Mouse (Mus musculus) layer of hippocampus, adult 9-10 months (tissue): ENCODE measurements around the gene Ptprt.
A peak's percentile ranks its signal among the peaks of the same experiment; 100 is the strongest.

Experiments
- DNase-seq: peaks from one replicate; pipeline ENCODE4 v3.0.0; 2022; ENCODE audit warnings: low spot score

The Ptprt gene

GRCm38 (mm10) chr2:162591388-162591787 lies 69.6 kb downstream of the Ptprt start:
- DNase-seq, result no peak

- no peak for DNase-seq
These were observed 79.3 kb downstream of the Ptprt start for GRCm38 (mm10) chr2:162581651-162582050.

GRCm38 (mm10) chr2:162577819-162578218 lies 83.1 kb downstream of the Ptprt start:
- DNase-seq, result no peak

DNA sequence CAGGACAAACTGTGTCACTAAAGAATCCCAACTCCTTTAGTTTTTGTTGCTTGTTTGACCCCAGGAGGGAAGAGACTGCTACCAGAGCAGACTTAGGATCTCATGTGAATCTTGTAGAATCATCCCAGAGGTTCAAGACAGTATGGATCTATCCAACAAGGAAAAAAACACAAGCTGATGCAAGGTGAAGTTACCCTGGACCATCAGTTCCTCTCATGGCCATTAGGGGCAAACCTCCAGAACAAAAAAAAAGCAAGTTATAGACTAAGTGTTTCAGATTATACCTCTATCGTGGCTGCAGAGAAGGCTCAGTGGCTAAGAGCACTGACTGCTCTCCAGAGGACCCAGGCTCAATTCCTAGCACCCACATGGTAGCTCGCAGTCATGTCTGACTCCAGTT lies 88.1 kb downstream of the Ptprt start:
- DNase-seq, result no peak

- no peak for DNase-seq
These were observed 89.9 kb downstream of the Ptprt start for GRCm38 (mm10) chr2:162571037-162571436.

- no peak for DNase-seq
These were observed 92.4 kb downstream of the Ptprt start for GRCm38 (mm10) chr2:162568308-162569100.

DNA sequence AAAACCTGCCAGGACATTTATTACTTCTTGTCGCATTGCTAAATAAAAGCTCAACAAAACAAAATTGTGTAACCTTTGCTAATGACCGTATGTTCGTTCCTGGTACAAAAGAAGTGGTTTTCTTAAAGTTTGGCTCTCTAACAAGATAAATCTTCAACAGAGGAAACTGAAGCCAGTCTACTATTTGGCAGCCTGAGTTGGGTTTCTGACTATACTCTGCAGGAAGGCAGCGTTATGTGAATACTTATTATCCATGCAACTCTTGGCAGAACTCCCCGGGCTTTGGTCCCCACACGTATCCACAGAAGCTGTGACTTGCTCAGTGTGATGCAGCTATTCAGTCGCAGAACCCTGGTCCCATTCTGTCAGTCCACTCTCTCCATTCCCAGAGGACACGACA lies 112.6 kb downstream of the Ptprt start:
- no peak for DNase-seq

DNA sequence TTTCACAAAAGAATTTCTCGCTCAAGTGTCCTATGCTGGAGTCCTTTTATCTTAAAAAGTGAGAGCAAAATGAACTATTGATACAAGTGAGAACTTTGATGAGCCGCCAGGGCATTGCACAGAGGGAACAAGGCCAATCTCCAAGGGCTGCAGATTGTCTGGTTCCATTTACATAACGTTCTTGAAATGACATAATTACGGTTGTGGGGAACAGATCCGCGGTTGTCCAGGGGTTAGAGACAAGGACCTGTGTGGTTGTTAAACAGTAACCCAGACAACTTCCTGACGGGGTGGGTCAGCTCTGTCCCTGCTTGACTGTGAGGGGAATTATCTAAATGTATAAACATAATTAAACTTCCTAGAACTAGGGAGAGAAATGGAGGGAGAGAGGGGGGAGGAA lies 129.3 kb downstream of the Ptprt start:
- DNase-seq, result no peak

- DNase-seq, result no peak
These were observed 132.0 kb downstream of the Ptprt start for GRCm38 (mm10) chr2:162528911-162529310.

- DNase-seq, result no peak
These were observed 145.0 kb downstream of the Ptprt start for GRCm38 (mm10) chr2:162515993-162516392.

DNA sequence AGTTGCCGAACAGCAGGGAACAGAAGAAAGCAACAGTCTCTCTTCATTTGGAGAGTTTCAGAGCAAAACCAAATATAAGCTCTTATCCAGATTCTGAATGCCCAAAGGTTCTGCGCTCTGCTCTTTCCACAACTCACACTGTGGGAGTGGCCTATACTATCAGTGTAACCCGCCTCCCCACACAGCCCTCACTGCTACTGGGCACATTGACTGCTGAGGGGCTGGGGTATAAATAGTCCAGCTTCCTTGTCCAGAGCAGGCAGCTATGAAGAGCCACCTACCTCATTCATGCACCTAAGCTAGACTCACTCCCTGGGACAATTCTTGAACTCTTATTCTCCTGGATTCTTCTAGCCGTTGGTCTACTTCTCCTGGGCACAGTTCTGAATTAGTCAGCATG lies 147.9 kb downstream of the Ptprt start:
- DNase-seq, result no peak

DNA sequence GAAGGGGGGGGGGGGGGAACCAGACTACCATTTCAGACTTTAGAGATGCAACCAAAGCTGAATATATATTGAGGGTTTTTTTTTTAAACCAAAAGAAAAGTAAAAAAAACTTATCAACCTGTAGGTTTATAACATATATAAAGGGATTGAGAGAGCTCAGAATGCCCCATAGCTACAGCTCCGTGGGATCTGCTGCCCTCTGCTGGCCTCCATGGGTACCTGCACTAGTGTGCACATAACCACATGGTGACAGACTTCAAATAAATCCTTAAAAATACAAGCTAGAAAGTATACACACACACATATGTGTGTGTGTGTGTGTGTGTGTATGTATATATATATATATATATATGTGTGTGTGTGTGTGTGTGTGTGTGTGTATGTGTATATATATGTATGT lies 148.9 kb downstream of the Ptprt start:
- DNase-seq, result no peak

- no peak for DNase-seq
These were observed 151.9 kb downstream of the Ptprt start for GRCm38 (mm10) chr2:162509016-162509415.

DNA sequence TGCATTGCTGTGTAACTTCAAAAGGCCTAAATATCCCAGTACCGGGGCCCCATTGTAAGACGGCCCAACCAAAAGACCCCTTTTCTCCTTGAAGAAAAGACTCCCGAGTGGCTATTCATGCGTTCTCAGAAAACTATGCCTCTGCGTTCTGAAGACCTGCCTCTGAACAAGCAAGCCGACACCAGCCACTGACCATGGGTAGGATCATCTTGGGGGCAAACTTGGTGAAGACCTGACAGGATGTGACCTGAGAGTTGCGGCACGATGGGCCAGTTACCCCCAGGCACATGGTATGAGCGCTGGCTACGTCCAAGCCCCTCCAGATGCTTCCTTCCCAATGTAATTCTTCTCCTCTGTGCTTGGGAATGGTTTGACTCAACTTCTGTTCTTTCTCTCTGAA lies 153.3 kb downstream of the Ptprt start:
- DNase-seq, result no peak

DNA sequence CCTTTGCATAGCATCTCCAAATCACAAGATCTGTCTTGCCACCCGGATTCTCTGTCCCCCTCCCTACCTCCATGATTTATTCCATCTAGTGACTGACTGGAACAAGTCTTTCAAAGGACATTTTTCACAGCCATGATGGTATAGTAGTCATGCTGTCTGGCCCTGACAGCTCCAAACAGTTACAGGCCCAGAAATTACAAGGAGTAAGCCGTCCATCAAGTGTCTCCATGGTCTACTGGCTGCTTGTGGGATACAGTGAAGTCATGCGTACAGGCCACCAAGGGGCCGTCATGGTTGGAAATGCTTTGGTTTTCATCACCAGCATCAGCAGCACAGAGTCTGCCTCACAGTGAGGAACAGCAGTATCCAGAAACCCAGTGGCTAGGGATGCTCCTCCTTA lies 156.1 kb downstream of the Ptprt start:
- no peak for DNase-seq

DNA sequence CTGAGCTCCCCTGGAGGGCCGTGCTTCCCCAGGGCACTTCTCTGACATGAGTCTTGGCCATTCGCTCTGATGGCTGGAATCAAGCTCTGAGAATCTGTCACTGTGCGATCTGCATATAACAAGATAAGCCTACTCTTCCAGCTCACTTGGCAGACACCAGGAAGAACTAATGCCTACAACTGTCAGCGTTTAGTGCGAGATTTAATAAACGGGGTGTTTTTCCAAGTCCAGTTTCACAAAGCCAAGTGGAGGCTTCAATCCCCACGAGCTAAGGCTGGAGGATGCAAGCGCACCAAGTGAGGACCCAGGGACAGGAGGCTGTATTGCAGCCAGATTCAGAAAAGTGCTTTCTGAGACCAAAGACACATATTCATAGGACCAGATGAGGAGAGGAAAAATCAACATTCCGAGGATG lies 161.4 kb downstream of the Ptprt start:
- no peak for DNase-seq

DNA sequence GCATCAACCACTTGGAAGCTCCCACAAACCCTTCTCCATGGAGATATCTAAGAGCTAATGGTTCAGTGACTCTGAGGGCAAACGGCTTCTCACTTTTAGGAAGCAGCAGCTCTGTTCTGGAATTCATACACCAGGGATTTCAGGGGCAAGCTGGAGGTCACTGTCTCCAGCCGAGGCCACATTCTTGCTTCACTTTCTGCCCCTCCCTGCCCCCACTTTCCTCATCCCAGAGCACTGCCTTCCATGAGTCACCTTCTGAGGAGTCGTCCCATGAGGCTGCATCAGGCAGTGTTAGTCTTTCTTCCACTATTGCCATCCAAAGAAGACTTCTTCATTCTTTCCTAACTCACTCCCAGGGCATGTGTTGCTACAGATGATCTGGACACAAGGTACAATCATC lies 162.8 kb downstream of the Ptprt start:
- no peak for DNase-seq

DNA sequence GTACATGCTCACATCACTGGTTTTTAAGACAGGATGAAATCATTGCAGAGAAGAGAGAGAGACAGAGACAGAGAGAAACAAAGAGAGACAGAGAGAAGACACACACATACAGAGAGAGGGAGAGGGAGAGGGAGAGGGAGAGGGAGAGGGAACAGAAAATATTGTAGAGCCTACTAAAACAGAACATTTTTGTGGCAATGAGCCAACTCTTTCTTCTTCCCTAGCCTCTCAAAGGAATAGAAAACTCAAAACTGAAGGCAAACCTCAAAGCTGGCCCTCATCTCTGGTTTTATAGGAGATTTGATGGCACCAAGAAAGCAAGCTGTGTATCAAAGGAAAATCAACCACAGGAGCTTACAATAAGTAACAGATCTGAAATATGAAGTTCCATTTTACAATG lies 176.9 kb downstream of the Ptprt start:
- DNase-seq, result no peak

- DNase-seq, result no peak
These were observed 217.8 kb downstream of the Ptprt start for GRCm38 (mm10) chr2:162443106-162443505.

GRCm38 (mm10) chr2:162436646-162437045 lies 224.3 kb downstream of the Ptprt start:
- DNase-seq, result no peak

GRCm38 (mm10) chr2:162430171-162430570 lies 230.8 kb downstream of the Ptprt start:
- peak; percentile 35 for DNase-seq

DNA sequence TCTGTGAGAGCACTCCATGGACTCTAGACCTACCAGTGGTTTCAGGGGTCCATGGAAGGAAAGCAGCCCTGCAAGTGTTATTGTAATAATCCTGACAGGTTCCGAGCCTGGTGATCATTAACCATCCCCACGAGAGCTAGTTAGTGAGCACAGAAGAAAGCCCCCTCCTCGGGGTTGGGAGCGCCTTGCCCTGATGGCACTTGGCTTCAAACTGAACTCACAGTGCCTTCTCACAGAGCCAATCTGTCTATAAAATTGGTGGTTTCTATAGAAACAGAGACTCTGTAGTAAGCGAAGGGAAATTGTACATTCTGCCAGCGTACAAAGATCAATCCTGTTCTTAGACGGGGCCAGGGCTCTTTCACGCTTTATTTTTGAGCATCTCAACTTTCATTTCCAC lies 234.8 kb downstream of the Ptprt start:
- no peak for DNase-seq

DNA sequence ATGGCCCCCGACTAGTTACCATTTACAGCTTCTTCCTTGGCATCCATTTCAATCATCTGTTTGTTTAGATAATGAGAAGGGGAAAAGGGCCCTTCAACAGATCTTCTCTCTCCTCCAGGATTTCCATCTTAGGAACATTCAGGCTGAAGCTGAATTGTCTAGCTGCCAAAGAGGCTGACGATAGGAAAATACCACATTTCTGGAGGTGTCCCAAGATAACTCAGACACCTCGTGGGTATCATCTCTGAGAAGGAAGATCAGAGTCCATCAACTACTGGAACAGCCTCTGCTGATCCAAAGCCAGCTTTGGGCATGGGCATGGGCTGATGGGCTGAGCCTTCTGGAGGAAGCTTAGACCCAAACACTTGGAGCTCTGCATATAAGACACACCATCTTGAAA lies 242.8 kb downstream of the Ptprt start:
- no peak for DNase-seq

DNA sequence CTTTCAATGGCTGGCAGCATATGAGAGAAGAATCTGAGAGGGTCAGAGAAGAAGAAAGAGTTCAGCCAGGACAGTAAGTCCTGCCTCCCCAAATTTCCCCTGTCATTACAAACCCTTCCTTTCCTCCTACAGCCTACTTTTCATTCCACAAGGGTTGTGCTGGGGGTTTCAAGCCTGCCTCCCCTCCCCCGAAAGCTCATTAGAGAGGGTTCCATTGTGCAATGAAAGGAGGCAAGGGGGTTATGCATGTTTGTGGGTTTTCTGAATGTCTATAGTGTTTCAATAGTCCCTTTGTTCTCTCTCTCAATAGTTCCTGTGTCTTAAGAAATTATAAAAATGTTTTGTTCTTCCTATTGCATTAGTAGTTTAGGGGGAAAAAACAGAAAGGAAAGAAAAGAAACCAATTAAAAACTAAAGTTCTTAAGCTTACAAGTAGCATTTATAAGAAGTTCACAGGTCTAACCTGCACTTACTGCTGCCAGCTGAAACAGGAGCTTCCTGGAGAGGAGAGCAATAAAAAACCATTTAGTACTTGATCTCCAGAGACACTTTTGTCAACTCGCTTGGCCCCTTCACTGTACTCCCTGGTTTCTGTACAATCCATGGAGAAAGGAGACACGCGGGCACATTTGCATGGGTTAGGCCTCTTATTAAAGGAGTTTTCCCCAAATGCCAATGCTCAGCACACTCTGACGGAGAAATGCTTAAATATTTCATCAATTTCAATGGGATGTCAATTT lies 247.7 kb downstream of the Ptprt start:
- no peak for DNase-seq
